Mouse (Mus musculus) embryo, embryonic 11 days (tissue): ENCODE results near the gene Ddr2.
"Not testable (repeated sequence)": the region's sequence is repeated elsewhere in the genome, so short reads cannot be mapped to it uniquely, and the experiment has no call there.

Source experiments
- DNase-seq: peaks from one replicate; pipeline ENCODE4 v3.0.0-alpha.2; 2015

The Ddr2 gene

GRCm38 (mm10) chr1:170110516-170111332, at the start of gene Ddr2:
Gene Ddr2, minus strand, starts transcription at chr1:170110762.
- peak; percentile 86 for DNase-seq

GRCm38 (mm10) chr1:170159707-170160106, 49.1 kb upstream of the Ddr2 start:
- DNase-seq = no peak

- no peak for DNase-seq
Observed at GRCm38 (mm10) chr1:170155761-170156160, 45.2 kb upstream of the Ddr2 start.

- DNase-seq = no peak
Observed at GRCm38 (mm10) chr1:170155298-170155697, 44.7 kb upstream of the Ddr2 start.

- DNase-seq = no peak
Observed at GRCm38 (mm10) chr1:170153986-170154385, 43.4 kb upstream of the Ddr2 start.

- DNase-seq = no peak
Observed at GRCm38 (mm10) chr1:170152552-170152951, 42.0 kb upstream of the Ddr2 start.

- no peak for DNase-seq
Observed at GRCm38 (mm10) chr1:170150870-170151269, 40.3 kb upstream of the Ddr2 start.

GRCm38 (mm10) chr1:170149756-170150155, 39.2 kb upstream of the Ddr2 start:
- DNase-seq = no peak

- no peak for DNase-seq
Observed at GRCm38 (mm10) chr1:170148536-170148935, 38.0 kb upstream of the Ddr2 start.

- no peak for DNase-seq
Observed at GRCm38 (mm10) chr1:170147651-170148448, 37.3 kb upstream of the Ddr2 start.

- DNase-seq = no peak
Observed at GRCm38 (mm10) chr1:170145606-170146005, 35.0 kb upstream of the Ddr2 start.

GRCm38 (mm10) chr1:170142256-170142871, 31.8 kb upstream of the Ddr2 start:
- DNase-seq = no peak

GRCm38 (mm10) chr1:170141626-170142025, 31.1 kb upstream of the Ddr2 start:
- no peak for DNase-seq

GRCm38 (mm10) chr1:170136351-170137009, 25.9 kb upstream of the Ddr2 start:
- peak; percentile 79 for DNase-seq

- no peak for DNase-seq
Observed at GRCm38 (mm10) chr1:170134264-170134663, 23.7 kb upstream of the Ddr2 start.

GRCm38 (mm10) chr1:170130962-170131361, 20.4 kb upstream of the Ddr2 start:
- no peak for DNase-seq

GRCm38 (mm10) chr1:170124644-170125043, 14.1 kb upstream of the Ddr2 start:
- DNase-seq = no peak

GRCm38 (mm10) chr1:170113616-170114015, 3.1 kb upstream of the Ddr2 start:
- DNase-seq = no peak

- DNase-seq = no peak
Observed at GRCm38 (mm10) chr1:170112261-170112660, 1.7 kb upstream of the Ddr2 start.

GRCm38 (mm10) chr1:170111651-170112226, 1.2 kb upstream of the Ddr2 start:
- DNase-seq = peak; percentile 22

GRCm38 (mm10) chr1:170109776-170110515, 616 bp downstream of the Ddr2 start:
- peak; percentile 33 for DNase-seq

GRCm38 (mm10) chr1:170102814-170103213, 7.7 kb downstream of the Ddr2 start:
- DNase-seq = not testable (repeated sequence)
